Mouse (Mus musculus) ES-E14 (cell line): ENCODE measurements around the gene Runx3.

Source experiments
- HCFC1 ChIP-seq: IDR thresholded peaks from 2 replicates; pipeline ENCODE4 v1.6.1; 2012; ENCODE audit warnings: low read length, inconsistent platforms, borderline replicate concordance; ENCODE audit not compliant: insufficient read depth
- MAFK ChIP-seq: IDR thresholded peaks from 2 replicates; pipeline ENCODE4 v1.6.1; 2014; ENCODE audit warnings: mild to moderate bottlenecking, low read depth, low read length, inconsistent platforms; ENCODE audit not compliant: insufficient read depth
- ZC3H11A ChIP-seq: IDR thresholded peaks from 2 replicates; pipeline ENCODE4 v1.6.1; 2012; ENCODE audit warnings: low read depth, mild to moderate bottlenecking, inconsistent platforms, low read length, borderline replicate concordance
- ZNF384 ChIP-seq: IDR thresholded peaks from 2 replicates; pipeline ENCODE4 v1.6.1; 2012; ENCODE audit warnings: low read depth, low read length, inconsistent platforms

GRCm38 (mm10) chr4:135083089-135083488 lies 37.4 kb upstream of the Runx3 start:
- TF ChIP-seq MAFK (no peak), ZNF384 (no peak), HCFC1 (no peak), ZC3H11A (no peak)
